Mouse (Mus musculus) liver, embryonic 14.5 days (tissue): ENCODE measurements around the gene Nkx2-3. TPM values are rescaled to one million over a fixed set of nuclear protein-coding genes. Genes with fewer than 3 reads are reported as not detected.

Source experiments
- ATAC-seq: fragments of 200-750 bp; cut with Nextera tagmentation; 2 replicates; pipeline ENCODE4 v1.8.0; 2017; ENCODE audit warnings: moderate number of reproducible peaks, mild to moderate bottlenecking, moderate library complexity; ENCODE audit not compliant: insufficient read depth
- DNase-seq, 3 experiments: peaks; one replicate each; pipeline ENCODE4 v3.0.0-alpha.2; 2012 to 2013; ENCODE audit warnings: low read depth in 3 of 3, low spot score in 3 of 3
- H3K27ac ChIP-seq: fragments of 300-500 bp; sonication (generic); 2 replicates; pipeline ENCODE4 v1.5.1; 2014; ENCODE audit warnings: moderate library complexity, mild to moderate bottlenecking, control low read depth, inconsistent platforms
- H3K27me3 ChIP-seq: fragments of 300-500 bp; sonication (generic); 2 replicates; pipeline ENCODE4 v1.6.1; 2014; ENCODE audit warnings: mild to moderate bottlenecking, low read length, moderate library complexity; ENCODE audit not compliant: control insufficient read depth, insufficient read depth
- H3K36me3 ChIP-seq: fragments of 300-500 bp; sonication (generic); replicated peaks from 2 replicates; pipeline ENCODE4 v1.6.1; 2014; ENCODE audit warnings: low read depth; ENCODE audit not compliant: control insufficient read depth, insufficient read depth
- H3K4me1 ChIP-seq, 2 experiments: fragments of 200-500 bp in 1 of 2; fragments of 300-500 bp in 1 of 2; sonication (generic) in 1 of 2; replicated peaks; 2 replicates each; pipeline ENCODE4 v1.6.1; 2012 to 2014; ENCODE audit warnings: antibody characterized with exemption in 1 of 2, inconsistent platforms in 1 of 2, low read length in 1 of 2; ENCODE audit not compliant: control insufficient read depth in 2 of 2, insufficient read depth in 2 of 2
- H3K4me2 ChIP-seq: fragments of 300-500 bp; sonication (generic); 2 replicates; pipeline ENCODE4 v1.6.1; 2014; ENCODE audit warnings: low read depth, mild to moderate bottlenecking, control low read depth, moderate library complexity
- H3K4me3 ChIP-seq, 2 experiments: fragments of 200-500 bp in 1 of 2; fragments of 300-500 bp in 1 of 2; sonication (generic) in 1 of 2; 2 replicates each; pipeline ENCODE4 v1.5.1; 2012 to 2014; ENCODE audit warnings: low read depth in 2 of 2, low read length in 2 of 2, mild to moderate bottlenecking in 2 of 2, control low read depth in 1 of 2, inconsistent platforms in 1 of 2, moderate library complexity in 1 of 2; ENCODE audit not compliant: insufficient read depth in 1 of 2
- H3K9ac ChIP-seq: fragments of 300-500 bp; sonication (generic); replicated peaks from 2 replicates; pipeline ENCODE4 v1.6.1; 2014; ENCODE audit warnings: mild to moderate bottlenecking, control low read depth, moderate library complexity
- H3K9me3 ChIP-seq: fragments of 300-500 bp; sonication (generic); 2 replicates; pipeline ENCODE4 v1.6.1; 2016; ENCODE audit warnings: low read length, mixed read lengths; ENCODE audit not compliant: control insufficient read depth
- CTCF ChIP-seq: IDR thresholded peaks from 2 replicates; pipeline ENCODE4 v1.5.1; 2016; ENCODE audit warnings: antibody characterized with exemption, low read depth, control low read depth
- EP300 ChIP-seq: IDR thresholded peaks from 2 replicates; pipeline ENCODE4 v1.6.1; 2016; ENCODE audit warnings: antibody characterized with exemption, low read depth
- WGBS: fragments of 180-500 bp; shearing (Covaris S2); extraction: QIAGEN DNeasy Blood & Tissue Kit; methylation state at CpG from one replicate; pipeline ENCODE4 v1.1.7; 2014; ENCODE audit not compliant: insufficient replicate concordance; 5-methylcytosine and 5-hydroxymethylcytosine counted together
- polyA plus RNA-seq, 2 experiments: library from polyadenylated mRNA; depleted of rRNA in 1 of 2; stranded (reverse) in 1 of 2; unstranded in 1 of 2; fragments of >200 nt; fragmentation: Nextera tagmentation in 1 of 2; extraction: Ambion mirVana in 1 of 2; gene quantifications; 2 replicates each; pipeline versions ENCODE4 v1.2.1 to v1.2.3; 2012 to 2014

Nkx2-3 gene
- polyA plus RNA-seq, 2 experiments = 0.06 to 0.07 TPM

GRCm38 (mm10) chr19:43605666-43606551 lies 6.2 kb upstream of the Nkx2-3 start:
- TF ChIP-seq CTCF (no peak), EP300 (no peak)
- Histone ChIP-seq H3K27me3 (peaks cover 95% of the 10 kb centered on the region), H3K36me3 (no peaks in the 10 kb centered on the region), H3K9me3 (no peaks in the 10 kb centered on the region), H3K4me2 (no peak overlapping the region), H3K4me3 (no peak overlapping the region), H3K4me1 (no peaks in the 10 kb centered on the region), H3K9ac (no peak overlapping the region), H3K27ac (no peak overlapping the region)
- DNase-seq (no peak), ATAC-seq (no peak)
- 11% methylated on average over 17 of the region's 17 CpGs for WGBS

DNA sequence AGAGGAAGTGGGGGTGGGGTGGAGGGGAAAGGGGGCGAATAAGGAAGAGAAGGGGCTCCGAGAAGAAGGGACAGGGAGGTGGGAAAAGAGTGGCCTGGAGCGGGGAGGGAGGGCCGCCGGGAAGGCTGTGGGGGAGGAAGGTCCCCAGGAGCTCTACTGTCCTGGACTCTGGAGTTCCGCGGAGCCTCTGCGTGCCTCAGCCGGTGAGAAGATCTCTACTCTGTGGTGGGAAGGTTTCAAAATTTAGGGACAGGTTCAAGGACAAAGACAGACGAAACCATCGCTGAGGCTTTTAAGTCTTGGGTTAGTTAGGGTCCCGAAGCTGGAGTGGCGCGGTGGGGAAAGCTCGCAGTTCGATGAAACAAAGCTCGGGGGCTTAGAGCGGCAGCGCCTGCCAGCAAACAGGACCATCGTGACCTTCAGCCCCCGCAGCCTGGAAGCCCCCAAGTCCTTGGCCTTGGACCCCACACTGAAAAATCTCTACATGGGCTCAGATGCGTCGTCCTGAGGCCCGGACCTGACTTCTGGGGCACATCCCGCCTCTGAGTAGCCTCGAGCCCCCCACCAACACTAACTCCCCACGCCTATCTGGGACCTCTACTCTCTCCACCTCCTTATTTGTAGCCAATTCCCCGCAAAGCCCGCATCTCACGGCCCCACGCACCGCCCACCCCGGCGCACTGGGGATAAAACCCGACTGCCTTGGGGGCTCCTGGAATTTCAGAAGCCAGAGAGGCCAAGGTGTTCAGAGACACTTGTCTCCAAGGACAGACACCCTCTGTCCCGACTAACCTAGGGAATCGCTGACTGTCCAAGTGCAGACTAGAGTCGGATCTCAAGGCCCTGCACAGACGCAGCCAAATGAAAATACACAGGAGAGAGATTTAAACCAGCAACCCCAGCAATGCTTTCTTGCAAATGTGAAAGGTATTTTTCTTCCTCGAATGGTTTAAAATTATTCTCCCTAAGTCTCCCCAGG lies 5.3 kb upstream of the Nkx2-3 start:
- DNase-seq (no peak), ATAC-seq (no peak)
- no peak overlapping the region for H3K9ac ChIP-seq
- H3K4me3 ChIP-seq = no peak overlapping the region
- no peaks in the 10 kb centered on the region for H3K36me3 ChIP-seq
- under 1% methylated on average over 40 of the region's 40 CpGs for WGBS
- H3K9me3 ChIP-seq = no peaks in the 10 kb centered on the region
- H3K4me1 ChIP-seq = no peaks in the 10 kb centered on the region
- H3K27me3 ChIP-seq = peaks cover 95% of the 10 kb centered on the region
- no peak for TF ChIP-seq CTCF
- no peak for TF ChIP-seq EP300
- H3K4me2 ChIP-seq = no peak overlapping the region
- H3K27ac ChIP-seq = no peak overlapping the region

- H3K27ac ChIP-seq = no peak overlapping the region
- H3K9ac ChIP-seq = no peak overlapping the region
- DNase-seq (no peak), ATAC-seq (no peak)
- H3K36me3 ChIP-seq = no peaks in the 10 kb centered on the region
- H3K4me2 ChIP-seq = no peak overlapping the region
- H3K4me1 ChIP-seq = no peaks in the 10 kb centered on the region
- no peaks in the 10 kb centered on the region for H3K9me3 ChIP-seq
- no peak overlapping the region for H3K4me3 ChIP-seq
- no peak for TF ChIP-seq CTCF
- no peak for TF ChIP-seq EP300
- peaks cover 95% of the 10 kb centered on the region for H3K27me3 ChIP-seq
- under 1% methylated on average over 11 of the region's 11 CpGs for WGBS
Measured at GRCm38 (mm10) chr19:43607842-43608680, 4.1 kb upstream of the Nkx2-3 start.

DNA sequence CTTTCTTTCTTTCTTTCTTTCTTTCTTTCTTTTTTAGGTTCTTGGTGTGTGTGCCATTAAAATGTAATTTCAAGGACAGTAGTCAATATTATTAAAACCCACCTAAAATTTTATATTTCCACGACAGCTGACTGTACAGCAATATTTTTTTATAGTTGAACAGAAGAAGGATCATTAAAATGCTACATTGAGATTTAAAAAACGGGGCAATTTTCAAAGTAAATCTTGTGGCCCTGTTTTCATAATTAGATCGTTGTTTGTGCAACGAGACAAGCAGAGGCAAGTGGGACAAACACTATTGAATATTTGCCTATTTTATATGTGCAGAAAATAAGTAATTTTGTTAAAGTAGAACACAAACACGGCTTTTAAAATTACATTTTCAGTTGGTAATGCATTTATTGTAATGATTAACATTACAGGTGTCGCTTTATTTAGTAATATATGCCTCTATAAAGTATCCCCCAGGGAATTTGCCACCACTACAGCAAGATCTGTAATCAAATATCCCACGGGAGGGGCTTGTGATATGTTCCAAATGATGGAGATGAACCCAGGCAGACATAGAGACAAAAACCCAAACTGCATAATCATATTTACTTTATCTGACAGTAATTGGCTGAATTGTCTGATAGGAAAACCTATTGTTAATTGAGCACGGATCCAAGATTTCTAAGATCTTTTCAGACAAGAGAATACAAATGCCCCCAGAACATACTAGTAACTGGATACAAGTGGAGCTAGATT lies 3.2 kb upstream of the Nkx2-3 start:
- Histone ChIP-seq H3K27ac (no peak overlapping the region), H3K4me3 (no peak overlapping the region), H3K9ac (no peak overlapping the region), H3K36me3 (no peaks in the 10 kb centered on the region), H3K4me2 (no peak overlapping the region), H3K4me1 (no peaks in the 10 kb centered on the region), H3K27me3 (peaks cover 96% of the 10 kb centered on the region), H3K9me3 (no peaks in the 10 kb centered on the region)
- DNase-seq = no peak
- 20% methylated on average over 8 of the region's 8 CpGs for WGBS
- no peak for TF ChIP-seq EP300
- TF ChIP-seq CTCF = no peak
- ATAC-seq = no peak
